Mouse (Mus musculus): Measurements from ENCODE around the gene Agpat2.

Agpat2 gene

DNA sequence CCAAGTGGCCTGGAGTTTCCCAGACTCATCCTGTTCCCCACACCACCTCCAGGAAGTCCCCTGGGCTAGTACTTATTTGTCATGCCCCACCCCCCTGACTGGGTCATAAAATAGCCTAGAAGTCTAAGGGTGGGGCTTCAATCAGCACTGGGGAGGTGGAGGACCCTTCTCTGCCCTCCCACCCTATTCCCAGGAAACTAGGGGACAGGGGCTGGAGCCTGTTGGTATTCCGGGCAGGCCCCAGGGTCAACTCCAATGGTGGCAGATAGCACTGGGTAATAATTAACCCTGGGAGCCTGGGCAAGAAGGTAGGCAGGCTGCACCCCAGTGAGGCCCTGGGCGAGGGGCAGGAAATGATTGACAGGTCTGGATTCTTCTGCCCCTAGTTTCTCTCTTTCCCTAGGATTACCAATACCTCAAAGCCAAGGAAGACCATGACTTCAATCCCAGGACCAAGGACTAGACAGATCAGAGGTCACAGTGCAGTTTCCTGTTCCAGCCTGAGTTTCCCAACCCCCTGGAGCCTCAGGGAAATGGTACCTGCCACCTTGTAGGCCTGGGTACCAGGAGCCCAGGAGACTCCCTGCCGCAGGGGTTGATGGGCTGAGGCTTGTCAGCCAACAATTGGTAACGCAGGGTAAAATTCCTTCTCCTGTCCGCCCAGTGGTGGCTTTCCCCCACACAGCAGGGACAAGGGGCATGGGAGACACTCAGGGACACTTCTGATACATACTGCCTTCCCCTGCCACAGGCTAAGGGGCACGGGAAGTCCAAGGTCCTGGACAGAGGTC lies 9.1 kb downstream of the Agpat2 start:
- no peak for DNase-seq

DNA sequence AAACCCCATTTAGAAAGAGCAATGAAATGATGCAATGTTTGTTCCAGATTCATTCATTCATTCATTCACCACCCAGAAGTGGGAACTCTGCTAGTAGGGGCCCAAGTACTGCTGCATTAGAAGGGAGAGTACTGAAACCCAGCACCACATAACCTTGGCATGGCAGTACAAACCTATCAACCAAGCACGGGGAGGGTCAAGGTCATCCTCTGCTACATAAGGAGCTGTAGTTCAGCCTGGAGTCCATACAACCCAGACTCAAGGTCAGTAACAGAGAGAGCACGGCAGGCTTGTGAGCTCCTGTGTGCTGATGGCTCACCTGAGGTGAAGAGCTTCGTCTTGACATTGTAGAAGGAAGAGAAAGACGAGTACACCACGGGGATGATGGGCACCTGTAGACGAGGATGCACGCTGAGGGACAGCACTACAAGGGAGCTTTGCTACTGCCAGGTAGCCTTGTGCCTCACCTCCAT lies 9.7 kb downstream of the Agpat2 start:
- DNase-seq, result no peak

DNA sequence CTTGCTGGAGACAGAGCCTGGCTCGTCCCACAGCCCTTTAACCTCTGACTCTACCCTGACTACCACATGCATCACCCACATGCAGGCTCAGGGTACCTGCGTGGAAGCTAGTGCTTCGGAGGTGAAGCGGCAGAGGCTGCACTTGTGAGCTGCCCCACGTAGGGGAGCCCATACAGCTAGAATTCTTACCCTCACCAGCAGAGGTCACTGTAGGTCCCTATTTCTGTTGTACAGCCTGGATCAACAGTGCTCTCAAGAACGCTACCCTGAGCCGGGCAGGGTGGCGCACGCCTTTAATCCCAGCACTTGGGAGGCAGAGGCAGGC lies 10.2 kb downstream of the Agpat2 start:
- peak; percentile 41 to 59 for DNase-seq

DNA sequence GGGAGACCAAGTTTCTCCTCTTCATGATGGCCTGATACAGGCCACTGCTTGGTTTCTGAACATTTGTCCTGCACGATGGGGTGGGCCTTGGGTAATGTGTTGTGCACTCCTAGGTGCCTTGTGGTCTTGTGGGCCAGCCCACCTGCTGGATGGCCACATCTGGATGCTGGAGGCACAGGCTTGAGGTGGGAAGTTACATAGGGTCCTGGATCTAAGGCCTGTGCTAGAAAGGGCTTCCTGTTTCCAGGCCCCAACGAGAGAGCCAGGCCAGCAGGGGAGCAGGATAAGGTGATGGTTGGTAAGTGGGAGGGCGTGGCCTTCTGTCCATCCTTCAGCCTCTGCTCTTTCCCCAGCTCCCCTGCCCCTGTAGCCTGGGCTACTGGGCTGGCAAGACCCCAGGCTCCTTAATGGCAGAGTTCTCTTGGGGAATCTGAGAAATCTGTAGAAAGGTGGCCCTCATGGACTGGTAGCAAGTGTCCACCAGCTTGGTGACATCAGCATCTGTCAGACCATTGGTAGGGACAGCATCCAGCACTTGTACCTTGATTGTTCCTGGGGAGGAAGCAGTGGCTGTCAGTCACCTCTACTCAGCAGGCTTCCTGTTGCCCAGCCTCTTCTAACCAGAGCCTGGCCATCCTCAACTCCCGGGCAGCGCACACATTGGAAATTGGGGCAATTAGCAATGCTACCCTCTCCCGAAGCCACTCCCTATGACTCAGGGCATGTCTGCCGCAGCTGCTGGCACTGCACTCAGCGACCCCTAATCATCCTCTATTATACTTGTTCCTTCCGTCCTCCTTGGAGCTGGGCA lies 10.8 kb downstream of the Agpat2 start:
- DNase-seq, result no peak

DNA sequence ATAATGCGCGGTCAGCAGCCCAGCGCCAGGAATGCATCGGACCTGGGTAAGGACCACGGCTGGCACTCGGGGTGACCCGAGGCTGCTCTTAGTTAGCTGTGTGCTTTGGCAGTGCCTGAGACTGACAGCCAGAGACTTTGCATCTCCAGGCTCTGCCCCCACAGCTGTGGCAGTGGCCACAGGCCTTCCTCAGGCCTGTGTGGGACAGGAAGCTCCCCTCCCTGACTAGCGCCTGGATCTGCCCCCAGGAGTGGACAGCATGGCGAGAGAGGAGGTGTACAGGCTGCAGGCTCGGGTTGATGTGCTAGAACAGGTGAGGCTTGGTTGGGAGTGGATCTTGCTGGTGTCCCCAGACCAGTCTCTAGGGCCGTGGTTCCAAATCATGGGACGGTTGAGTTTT lies 12.8 kb downstream of the Agpat2 start:
- DNase-seq, result no peak

DNA sequence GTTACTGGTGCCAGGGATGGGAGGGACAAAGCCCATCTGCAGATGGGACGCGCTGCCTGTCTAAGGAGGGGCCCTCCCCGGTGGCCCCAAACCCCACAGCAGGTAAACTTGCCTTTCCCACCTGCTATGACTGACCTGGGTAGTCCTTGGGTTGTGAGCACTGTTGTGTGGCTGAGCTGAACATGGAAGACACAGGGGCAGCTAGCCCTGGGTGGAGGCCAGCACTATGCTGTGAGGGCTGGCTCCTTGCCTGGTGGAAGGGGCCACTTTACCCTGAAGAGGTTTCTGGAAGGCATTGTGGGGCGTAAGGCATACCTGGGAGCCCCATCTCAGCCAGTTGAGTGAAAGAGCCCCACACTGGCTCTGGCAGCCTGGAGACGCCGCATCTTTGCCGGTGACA lies 13.3 kb downstream of the Agpat2 start:
- DNase-seq, result no peak

DNA sequence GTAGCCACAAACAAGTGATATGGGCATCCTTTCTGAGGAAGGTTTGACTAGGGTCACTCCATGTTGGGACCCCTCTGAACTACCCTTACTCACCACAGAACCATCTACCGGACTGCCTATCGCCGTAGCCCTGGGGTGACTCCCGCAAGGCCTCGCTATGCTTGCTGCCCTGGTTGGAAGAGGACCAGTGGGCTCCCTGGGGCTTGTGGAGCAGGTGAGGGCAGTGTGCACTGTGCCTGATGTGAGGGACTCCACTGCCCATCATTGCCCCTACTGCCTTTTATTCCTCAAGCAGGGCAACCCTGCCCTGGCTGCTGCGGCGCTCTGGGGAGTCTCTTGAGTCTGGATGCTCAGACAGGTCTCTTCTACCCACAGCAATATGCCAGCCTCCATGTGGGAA lies 13.9 kb downstream of the Agpat2 start:
- no peak for DNase-seq

DNA sequence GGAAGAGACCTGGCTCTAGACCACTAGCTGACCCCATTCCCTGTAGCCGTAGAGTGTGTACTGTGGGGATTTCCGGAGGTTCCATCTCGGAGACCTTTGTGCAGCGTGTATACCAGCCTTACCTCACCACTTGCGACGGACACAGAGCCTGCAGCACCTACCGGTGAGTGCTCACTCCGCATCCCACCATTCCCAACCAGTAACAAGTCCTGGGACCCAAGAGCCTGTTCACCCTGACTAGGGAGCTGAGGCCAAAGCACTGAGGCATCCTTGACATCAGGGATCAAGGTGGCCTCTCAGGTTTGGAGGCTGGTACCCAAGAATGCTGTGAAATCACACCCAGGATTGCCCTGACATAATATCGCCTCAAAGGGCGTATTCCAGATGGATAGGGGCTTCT lies 14.9 kb downstream of the Agpat2 start:
- DNase-seq, result no peak

DNA sequence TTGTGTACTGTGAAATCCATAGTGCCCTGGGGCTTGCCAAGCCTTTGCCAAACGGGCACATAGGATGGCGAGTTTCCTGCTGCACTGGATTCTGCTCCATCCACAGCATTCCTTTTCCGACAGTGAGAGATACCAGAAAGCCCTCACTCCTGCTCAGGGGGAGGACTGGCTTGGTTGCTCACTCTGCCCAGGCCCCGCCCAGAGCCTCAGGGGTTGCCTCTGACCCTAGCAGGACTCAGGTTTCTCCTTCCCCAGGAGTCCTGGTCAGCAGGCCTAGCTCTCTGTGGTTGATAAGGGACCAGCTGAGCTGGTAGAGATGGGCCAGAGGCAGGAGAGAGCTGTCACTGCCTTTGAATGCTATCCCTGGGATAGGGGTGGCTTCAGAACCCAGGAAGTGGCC lies 15.6 kb downstream of the Agpat2 start:
- DNase-seq, result no peak

DNA sequence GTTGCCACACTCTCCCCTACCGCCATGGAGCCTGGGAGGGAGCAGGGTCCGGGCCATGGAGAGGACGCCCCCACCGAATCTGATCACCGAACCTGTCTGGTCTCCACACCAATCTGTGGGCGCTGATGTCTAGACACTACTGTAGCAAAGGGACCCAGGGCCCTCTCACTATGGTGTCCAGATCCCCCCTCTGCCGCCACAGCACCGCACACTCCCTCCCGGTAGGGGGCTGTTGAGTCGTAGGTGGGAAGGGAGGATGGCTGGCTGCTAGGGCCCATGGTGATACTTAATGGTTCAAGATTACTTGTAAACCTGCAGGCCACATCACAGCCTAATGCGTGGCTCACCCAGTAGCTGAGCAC lies 17.2 kb downstream of the Agpat2 start:
- no peak for DNase-seq

DNA sequence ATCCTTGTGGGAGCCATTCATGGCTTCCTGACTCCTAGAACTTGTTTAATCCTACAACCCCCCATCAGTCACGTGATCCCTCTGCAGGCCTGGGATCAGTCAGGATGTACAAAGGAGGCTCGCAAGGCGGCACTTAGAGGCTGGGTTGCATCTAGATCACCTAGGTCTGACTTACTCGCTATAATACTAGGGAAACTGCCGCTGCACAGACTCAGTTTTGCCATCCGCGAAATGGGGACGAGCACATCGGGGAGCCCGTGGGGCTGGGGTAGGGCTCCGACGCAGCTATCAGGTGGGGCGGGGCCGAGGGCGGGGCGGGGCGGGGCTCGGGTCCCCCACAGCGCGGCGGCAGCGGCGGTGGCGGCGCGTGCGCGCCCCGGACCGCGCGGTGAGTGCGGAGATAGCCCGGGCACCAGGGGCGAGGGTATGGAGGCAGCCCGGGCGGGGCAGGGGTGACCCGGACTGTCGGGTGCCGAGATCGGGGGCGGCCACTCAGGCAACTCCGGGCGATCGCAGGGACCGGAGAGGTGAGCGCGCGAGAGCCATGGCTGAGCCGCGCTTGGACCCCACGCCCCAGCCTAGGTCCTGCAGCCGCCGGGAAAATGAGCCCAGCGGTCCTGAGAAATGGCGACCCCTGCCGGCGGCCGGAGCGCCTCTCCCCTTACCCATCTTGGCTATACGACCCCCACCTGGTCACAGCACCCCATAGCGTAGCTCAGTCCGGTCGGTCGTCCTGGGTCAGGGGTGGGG lies 17.7 kb downstream of the Agpat2 start, which contains the start of gene Gm20532:
Gm20532 (plus strand) TSS at position 346 of the 750 bp plus-strand sequence.
- peak; percentile 42 to 67 for DNase-seq

DNA sequence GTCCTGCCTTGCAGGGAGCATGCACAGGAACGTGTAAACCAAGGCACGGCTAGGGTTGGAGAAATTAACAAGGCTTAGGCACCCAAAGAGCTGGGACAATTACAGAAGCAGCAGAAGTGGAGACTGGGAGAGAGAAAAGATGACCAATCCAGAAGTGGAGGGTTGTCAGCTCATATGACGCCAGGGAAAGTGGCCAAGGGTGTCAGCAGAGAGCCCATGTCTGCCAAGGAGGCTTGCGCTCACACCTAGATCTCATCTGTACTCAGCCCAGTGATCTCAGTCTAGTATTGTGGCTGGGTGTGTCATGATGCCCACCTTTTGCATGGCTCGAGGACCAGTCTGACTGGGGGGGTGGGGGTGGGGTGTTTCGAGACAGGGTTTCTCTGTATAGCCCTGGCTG lies 18.5 kb downstream of the Agpat2 start:
- no peak for DNase-seq

DNA sequence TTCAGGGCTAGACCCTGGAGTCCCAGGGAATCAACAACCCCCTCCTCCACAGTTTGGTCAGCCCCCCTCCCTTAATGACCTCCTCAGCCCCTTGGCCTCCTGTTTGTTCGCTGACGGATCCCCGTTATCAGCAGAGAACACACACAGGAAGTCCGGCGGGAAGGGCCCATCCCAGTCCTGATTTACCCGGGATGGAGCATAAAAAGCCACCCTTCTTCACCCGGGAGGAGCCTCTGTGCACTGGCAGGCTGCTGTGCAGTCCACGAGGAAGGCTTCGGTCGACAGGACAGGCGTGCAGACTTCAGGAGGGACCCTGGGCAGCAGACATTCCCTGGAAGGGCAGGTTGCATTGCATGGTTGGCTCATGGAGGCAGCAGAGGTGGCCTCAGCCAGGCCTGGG lies 20.6 kb downstream of the Agpat2 start:
- no peak for DNase-seq

DNA sequence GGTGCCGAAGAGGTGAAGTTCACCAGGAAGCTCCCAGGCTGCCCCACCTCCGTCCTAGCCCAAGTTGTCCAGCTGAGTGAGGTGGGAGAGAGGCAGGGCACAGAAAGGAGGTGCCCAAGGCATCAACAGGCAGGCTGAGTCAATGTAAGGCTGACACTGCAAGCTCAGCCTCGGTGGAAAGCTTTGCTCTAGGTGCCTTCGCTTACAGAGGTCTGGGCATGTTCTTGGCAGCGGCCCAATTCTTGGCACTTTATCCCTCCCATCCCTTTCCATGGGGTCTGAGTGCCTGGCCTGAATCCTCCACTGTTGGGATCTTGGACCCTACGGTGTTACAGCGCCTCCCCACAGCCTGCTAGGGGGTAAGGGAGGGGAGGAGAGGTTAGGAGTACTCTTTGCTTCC lies 21.5 kb downstream of the Agpat2 start:
- no peak for DNase-seq

DNA sequence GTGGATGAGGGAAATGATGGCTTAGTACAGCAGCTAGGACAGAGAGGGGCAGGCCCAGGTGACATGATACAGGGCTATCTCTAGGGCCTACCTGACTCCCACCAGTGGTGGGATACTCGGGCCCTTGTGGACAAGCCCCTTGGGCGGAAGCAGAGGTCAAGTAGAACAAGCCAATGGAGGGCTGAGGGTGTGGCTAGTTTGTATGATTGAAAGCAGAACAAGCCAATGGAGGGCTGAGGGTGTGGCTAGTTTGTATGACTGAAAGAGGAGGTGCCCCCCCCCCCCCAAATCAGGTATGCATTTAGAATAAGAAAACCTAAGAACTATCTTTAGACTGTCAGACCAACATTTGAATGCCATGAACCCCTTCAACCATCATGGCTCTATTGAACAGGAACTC lies 22.0 kb downstream of the Agpat2 start:
- no peak for DNase-seq

DNA sequence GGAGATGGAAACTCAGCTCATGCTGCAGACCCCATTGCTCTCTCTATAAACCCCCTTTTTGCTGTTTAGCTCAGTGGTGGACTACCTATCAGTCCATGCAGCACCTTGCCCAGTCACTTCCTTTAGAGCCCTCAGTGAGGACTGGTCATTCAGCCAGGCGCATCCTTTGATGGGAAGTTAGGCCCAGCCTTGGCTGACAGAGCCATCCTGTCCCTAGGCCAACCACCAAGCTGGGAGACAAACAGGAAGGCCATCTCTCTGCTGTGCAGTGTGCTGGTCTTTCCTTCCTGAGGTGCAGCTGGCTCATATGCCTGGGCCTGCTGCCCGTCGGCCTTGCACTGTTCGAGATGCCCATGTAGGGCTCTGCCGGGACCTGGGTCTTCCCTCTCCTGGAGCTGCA lies 23.5 kb downstream of the Agpat2 start:
- no peak for DNase-seq

DNA sequence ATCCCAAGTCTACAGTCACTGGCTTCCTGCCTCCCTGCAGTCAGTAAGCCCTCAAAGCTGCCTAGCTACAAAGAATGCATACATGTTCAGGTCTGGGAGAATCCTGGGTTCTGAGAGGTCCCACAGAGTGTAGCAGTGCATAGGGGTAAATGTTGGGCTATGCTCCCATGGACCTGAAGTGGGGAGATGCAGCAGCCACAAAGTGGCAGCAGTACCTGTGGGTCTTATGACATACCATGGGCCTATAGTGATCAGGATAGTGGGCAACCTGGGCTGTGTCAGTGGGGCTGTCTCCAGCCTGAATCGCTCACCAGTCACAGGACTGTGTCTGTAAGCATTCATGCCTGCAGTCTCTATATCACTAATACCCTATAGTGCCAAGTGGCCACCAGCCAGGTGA lies 24.5 kb downstream of the Agpat2 start, which contains the start of gene Egfl7:
Egfl7 (plus strand) TSS at position 301 of the 400 bp plus-strand sequence.
- no peak for DNase-seq

DNA sequence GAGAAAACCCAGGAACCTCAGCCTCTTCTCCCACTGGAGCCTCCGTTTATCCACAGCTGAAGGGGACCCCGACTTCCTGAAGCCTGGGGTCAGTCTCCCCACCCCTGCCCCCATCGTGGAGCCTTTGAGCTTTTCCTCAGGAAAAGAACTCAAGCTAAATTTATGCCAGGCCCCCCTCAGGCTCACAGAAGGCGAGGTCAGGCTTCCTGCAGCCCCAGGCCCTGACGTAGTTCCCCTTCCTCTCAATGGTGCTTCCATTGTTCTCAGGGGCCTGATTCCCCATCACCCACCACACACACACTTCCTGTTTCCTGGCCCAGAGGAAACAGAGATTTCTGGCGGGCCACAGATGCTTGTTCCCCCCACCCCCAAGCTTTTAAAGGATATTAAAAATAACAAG lies 25.8 kb downstream of the Agpat2 start:
- no peak for DNase-seq

DNA sequence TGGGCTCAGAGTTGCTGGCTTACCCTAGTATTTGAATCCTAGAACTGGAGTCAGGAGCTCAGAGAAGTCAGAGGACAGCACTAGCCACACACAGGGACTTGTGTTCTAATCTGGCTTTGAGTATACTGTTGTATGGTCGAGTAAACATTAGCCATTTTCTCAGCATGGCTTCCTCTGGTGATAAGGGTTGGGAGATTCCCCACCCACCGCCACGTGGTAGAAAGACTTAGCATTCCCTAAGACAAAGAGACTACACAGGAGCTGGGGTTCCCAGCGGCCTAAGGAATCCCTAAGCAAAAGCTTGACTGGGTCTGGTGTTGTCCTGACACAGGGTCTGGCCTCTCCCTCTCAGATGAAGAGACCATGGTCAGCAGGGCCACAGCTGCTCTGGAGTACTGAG lies 27.8 kb downstream of the Agpat2 start:
- no peak for DNase-seq

DNA sequence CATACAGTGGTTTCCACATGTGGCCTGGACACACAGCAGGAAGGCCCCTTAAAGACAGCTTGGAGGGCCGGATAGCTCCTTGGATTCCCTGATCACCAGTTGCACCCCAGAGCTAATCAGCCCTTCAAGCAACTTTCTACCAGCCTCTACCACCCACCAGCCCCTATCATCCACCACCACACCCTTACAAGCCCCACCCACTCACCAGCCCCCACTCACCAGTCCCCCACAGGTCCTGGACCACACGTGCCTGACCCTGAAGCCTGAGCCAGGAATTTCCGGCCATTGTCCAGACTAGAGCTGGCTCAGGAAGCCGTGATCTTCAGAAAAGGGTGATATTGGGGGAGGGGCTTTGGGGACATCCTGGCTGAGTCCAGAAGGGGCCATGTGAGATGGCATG lies 28.4 kb downstream of the Agpat2 start:
- DNase-seq, result no peak

DNA sequence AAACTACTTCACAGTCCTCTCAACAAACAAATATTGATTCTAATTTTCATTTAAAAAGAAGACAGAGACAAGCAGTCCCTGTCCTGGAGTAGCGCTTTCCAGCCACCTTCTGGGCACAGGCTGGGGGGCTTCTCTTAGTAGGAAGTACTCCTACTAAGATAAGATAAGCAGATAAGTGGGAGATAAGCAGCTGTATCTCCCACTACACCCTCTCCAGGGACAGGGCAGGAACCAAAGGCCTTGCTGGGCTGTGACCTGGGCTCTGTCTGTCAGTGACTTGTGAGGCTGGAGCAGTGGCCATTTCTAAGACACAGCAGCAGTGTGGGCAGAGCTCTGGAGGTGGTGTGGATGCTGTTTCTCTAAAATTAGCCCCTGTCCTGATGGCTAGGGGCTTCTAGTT lies 28.8 kb downstream of the Agpat2 start:
- no peak for DNase-seq

DNA sequence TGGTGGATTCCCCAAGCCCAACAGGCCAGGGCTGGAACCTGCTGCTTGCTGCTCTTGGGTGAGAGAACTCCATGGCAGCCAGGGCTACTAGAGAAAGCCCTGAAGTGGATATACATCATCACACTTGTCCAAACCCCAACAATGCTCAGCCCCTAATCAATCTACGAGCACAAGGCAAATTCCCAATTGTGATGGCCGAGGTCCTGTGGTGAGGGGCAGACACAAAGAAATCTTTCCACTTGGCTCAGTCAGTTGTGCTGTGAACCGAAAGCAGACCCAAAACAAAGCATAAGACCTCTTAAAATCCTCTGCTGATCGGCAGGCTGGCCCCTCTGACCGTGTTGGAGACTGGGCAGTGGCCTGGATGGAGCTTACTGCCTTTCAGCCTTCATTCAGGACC lies 29.4 kb downstream of the Agpat2 start:
- no peak for DNase-seq

DNA sequence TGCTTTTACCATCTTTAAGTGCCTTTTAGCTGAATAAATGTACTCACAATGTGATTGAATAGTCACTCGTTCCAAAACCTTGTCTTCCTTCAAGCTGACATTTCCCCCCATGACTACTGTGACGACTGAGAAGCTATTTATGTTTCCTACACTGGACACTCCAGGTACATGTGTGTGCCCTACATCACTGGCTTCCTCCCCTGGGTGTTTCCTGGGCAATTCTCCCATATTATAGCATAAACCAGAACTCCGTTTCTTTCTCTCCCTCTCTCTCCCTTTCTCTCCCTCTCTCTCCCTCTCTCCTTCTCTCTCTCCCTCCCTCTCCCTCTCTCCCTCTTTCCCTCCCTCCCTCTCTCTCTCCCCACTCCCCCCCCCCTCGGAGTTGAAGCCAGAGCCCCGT lies 30.4 kb downstream of the Agpat2 start:
- DNase-seq, result no peak

DNA sequence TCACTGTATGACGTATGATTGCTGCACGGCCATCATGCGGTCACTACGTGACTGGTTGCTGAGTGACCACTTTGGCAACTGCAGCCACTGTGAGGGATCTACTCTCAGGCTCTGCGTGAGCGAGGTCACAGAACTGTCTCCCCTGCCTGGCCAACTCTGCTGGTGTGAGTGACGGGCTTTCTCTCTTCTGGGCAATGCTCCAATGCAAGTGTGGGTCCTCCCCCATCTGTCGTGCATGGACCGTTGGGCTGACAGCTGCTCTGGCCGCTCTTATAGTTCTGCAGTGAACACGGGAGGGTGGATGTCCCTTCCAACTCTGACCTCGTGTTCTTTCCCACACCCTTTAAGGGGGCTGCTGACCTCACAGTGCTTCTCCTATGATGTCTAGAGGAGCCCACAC lies 30.8 kb downstream of the Agpat2 start:
- no peak for DNase-seq
